Mouse (Mus musculus): Measurements from ENCODE around the gene Aldh3a2. TPM values are rescaled to one million over a fixed set of nuclear protein-coding genes. Genes with fewer than 3 reads are reported as not detected.

The Aldh3a2 gene
- total and polyA plus RNA-seq, 3 experiments, result 11.0 to 15.0 TPM; not detected in 1

DNA sequence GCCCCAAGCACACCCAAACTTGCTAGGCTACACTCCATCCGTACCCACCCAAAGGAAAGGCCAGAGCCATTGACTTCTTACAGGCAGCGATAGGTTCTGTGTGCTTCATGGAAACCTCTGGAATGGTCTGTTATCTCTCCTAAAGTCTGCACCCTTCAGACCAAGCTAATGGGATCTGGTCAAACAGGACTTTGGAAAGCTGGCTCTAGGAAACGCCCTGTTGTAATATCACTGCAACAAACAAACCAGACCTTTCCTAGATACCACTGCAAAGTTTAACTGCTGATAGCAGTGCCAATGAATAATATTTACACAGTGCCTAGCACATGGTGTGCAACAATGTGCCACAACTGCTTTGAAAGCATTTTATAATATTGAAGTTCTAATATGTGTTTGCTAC, 31.2 kb downstream of the Aldh3a2 start:
- Histone ChIP-seq H3K9me3 (replicated peaks; ENCODE audit: insufficient read depth, low read length) (no peaks in the 10 kb centered on the region), H3K27me3 (ENCODE audit: control insufficient read depth in 1 of 2, insufficient read depth in 2 of 2, low read length in 2 of 2) (peaks cover 3 to 6% of the 10 kb centered on the region in 2 experiments), H3K27ac (ENCODE audit: control insufficient read depth, low read depth, low read length) (no peak overlapping the region), H3K79me2 (ENCODE audit: control insufficient read depth, insufficient read depth, low read length, poor library complexity) (no peaks in the 10 kb centered on the region), H3K36me3 (ENCODE audit: control insufficient read depth in 1 of 2, insufficient read depth in 2 of 2, low read length in 2 of 2) (peaks cover 0 to 5% of the 10 kb centered on the region in 2 experiments; a peak in 1 of 4 replicates), H3K9ac (ENCODE audit: control insufficient read depth, low read depth, low read length, poor library complexity, severe bottlenecking) (no peak overlapping the region), H3K4me3 (ENCODE audit: control insufficient read depth in 1 of 2, insufficient read depth in 1 of 2, low read depth in 2 of 2, low read length in 2 of 2) (no peak overlapping the region), H3K4me1 (ENCODE audit: control insufficient read depth in 1 of 2, insufficient read depth in 2 of 2, low read length in 2 of 2) (peaks cover 0 to 3% of the 10 kb centered on the region in 2 experiments; a peak in 2 of 4 replicates)
- TF ChIP-seq MEF2A (IDR thresholded peaks at IDR 0.05; ENCODE audit: extremely low read depth, insufficient replicate concordance, low read depth, low read length, poor library complexity, severe bottlenecking) (no peak), UBTF (IDR thresholded peaks at IDR 0.05; ENCODE audit: borderline replicate concordance, insufficient read depth, low read depth, low read length) (no peak)
- no peak for DNase-seq (ENCODE audit: low read depth, low spot score)

DNA sequence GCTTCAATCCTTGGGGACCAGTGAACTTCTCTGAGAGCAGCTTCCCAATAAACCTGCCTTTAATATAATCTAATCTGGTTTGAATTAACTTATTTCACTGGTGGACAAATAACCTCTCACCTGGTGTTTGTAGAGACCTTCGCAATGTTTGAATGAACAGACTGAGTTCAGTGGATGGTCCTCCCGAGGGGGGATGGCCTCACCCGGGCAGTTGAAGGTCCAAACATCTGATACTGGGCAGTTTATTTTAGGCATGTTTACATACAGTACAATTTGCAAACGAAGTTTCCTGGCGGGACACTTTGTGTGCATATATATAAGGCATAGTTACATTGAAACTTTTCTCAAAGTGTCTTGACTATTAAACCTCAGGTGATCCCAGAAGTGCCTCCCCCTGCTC, 33.1 kb downstream of the Aldh3a2 start:
- Histone ChIP-seq H3K36me3 (ENCODE audit: control insufficient read depth in 1 of 2, insufficient read depth in 2 of 2, low read length in 2 of 2) (peaks cover 0 to 6% of the 10 kb centered on the region in 2 experiments; a peak in 1 of 4 replicates), H3K9ac (ENCODE audit: control insufficient read depth, low read depth, low read length, poor library complexity, severe bottlenecking) (no peak overlapping the region), H3K4me3 (ENCODE audit: control insufficient read depth in 1 of 2, insufficient read depth in 1 of 2, low read depth in 2 of 2, low read length in 2 of 2) (no peak overlapping the region), H3K27ac (ENCODE audit: control insufficient read depth, low read depth, low read length) (no peak overlapping the region), H3K4me1 (ENCODE audit: control insufficient read depth in 1 of 2, insufficient read depth in 2 of 2, low read length in 2 of 2) (peaks cover 0 to 5% of the 10 kb centered on the region in 2 experiments; a peak in 2 of 4 replicates), H3K79me2 (ENCODE audit: control insufficient read depth, insufficient read depth, low read length, poor library complexity) (no peaks in the 10 kb centered on the region), H3K9me3 (replicated peaks; ENCODE audit: insufficient read depth, low read length) (no peaks in the 10 kb centered on the region), H3K27me3 (ENCODE audit: control insufficient read depth in 1 of 2, insufficient read depth in 2 of 2, low read length in 2 of 2) (peaks cover 3 to 6% of the 10 kb centered on the region in 2 experiments)
- TF ChIP-seq MYC (IDR thresholded peaks at IDR 0.05; ENCODE audit: low read depth, low read length) (no peak), ZC3H11A (IDR thresholded peaks at IDR 0.05; ENCODE audit: low read depth, low read length) (no peak), HCFC1 (IDR thresholded peaks at IDR 0.05; ENCODE audit: low read depth, low read length) (no peak), UBTF (IDR thresholded peaks at IDR 0.05; ENCODE audit: borderline replicate concordance, insufficient read depth, low read depth, low read length) (no peak), GATA1 (IDR thresholded peaks at IDR 0.05; ENCODE audit: low read depth, low read length) (no peak), RAD21 (IDR thresholded peaks at IDR 0.05; ENCODE audit: low read depth, low read length) (no peak), MAFK (IDR thresholded peaks at IDR 0.05; ENCODE audit: borderline replicate concordance, low read depth, low read length) (no peak), POLR2A (IDR thresholded peaks at IDR 0.05; ENCODE audit: control insufficient read depth in 1 of 2, insufficient read depth in 1 of 2, low read depth in 1 of 2, low read length in 2 of 2, poor library complexity in 1 of 2) (no peak), EP300 (IDR thresholded peaks at IDR 0.05; ENCODE audit: low read depth in 1 of 2, low read length in 2 of 2) (no peak), CHD1 (IDR thresholded peaks at IDR 0.05; ENCODE audit: low read depth, low read length) (no peak), NELFE (IDR thresholded peaks at IDR 0.05; ENCODE audit: low read depth, low read length) (no peak), BHLHE40 (IDR thresholded peaks at IDR 0.05; ENCODE audit: borderline replicate concordance, low read depth, low read length) (no peak)
- no peak for DNase-seq (ENCODE audit: low read depth, low spot score)

DNA sequence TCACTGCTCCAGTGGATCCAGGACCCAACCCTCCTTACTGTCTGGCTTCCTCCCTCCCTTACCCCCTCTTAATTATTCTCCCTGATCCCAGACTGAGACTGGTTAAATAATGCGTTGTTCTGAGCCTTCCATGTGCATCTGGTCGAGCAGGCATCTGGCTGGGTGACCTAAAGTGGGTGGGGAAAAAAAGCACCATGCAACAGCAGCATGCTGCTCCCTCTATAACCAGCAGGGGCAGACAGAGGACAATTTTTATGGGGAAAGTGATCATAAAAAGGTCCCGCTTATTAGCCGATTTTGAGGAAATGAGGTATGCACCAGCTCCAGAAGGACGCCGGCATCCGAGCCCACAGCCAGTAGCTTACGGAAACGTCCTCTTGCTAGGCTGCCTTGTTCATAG, 35.9 kb downstream of the Aldh3a2 start:
- peak overlapping the region; percentile 2 to 52 for H3K4me3 ChIP-seq (ENCODE audit: control insufficient read depth in 1 of 2, insufficient read depth in 1 of 2, low read depth in 2 of 2, low read length in 2 of 2)
- peaks cover 2 to 5% of the 10 kb centered on the region in 2 experiments; a peak in 2 of 4 replicates for H3K4me1 ChIP-seq (ENCODE audit: control insufficient read depth in 1 of 2, insufficient read depth in 2 of 2, low read length in 2 of 2)
- H3K36me3 ChIP-seq (ENCODE audit: control insufficient read depth in 1 of 2, insufficient read depth in 2 of 2, low read length in 2 of 2), result peaks cover 0 to 6% of the 10 kb centered on the region in 2 experiments; a peak in 1 of 4 replicates
- no peak overlapping the region for H3K27ac ChIP-seq (ENCODE audit: control insufficient read depth, low read depth, low read length)
- H3K9me3 ChIP-seq (replicated peaks; ENCODE audit: insufficient read depth, low read length), result no peaks in the 10 kb centered on the region
- H3K27me3 ChIP-seq (ENCODE audit: control insufficient read depth in 1 of 2, insufficient read depth in 2 of 2, low read length in 2 of 2), result peaks cover 3 to 6% of the 10 kb centered on the region in 2 experiments
- DNase-seq (ENCODE audit: low read depth, low spot score), result peak; percentile 91
- no peaks in the 10 kb centered on the region for H3K79me2 ChIP-seq (ENCODE audit: control insufficient read depth, insufficient read depth, low read length, poor library complexity)
- peak overlapping the region; percentile 12; the same call in 1 of the 2 replicates for H3K9ac ChIP-seq (ENCODE audit: control insufficient read depth, low read depth, low read length, poor library complexity, severe bottlenecking)
- peak; percentile 97 for TF ChIP-seq SMC3 (IDR thresholded peaks at IDR 0.05; ENCODE audit: low read depth, low read length)
- TF ChIP-seq MXI1 (IDR thresholded peaks at IDR 0.05; ENCODE audit: low read depth, low read length), result peak; percentile 57
- no peak for TF ChIP-seq BHLHE40 (IDR thresholded peaks at IDR 0.05; ENCODE audit: borderline replicate concordance, low read depth, low read length)
- TF ChIP-seq ZC3H11A (IDR thresholded peaks at IDR 0.05; ENCODE audit: low read depth, low read length), result peak; percentile 96
- peak; percentile 100 for TF ChIP-seq RAD21 (IDR thresholded peaks at IDR 0.05; ENCODE audit: low read depth, low read length)
- TF ChIP-seq USF2 (IDR thresholded peaks at IDR 0.05; ENCODE audit: borderline replicate concordance in 1 of 2, insufficient read depth in 1 of 2, low read depth in 1 of 2, low read length in 2 of 2), result no peak
- no peak for TF ChIP-seq ETS1 (IDR thresholded peaks at IDR 0.05; ENCODE audit: low read depth, low read length)
- TF ChIP-seq TBP (IDR thresholded peaks at IDR 0.05; ENCODE audit: low read depth, low read length), result peak; percentile 64; the same call in 1 of the 2 replicates
- 0 out of 2 replicates have a peak, but pooled peaks have one; percentile 4 for TF ChIP-seq ELF1 (IDR thresholded peaks at IDR 0.05; ENCODE audit: low read depth, low read length)
- TF ChIP-seq ZNF384 (IDR thresholded peaks at IDR 0.05; ENCODE audit: low read depth, low read length), result peak; percentile 54
- peak; percentile 87 for TF ChIP-seq MYC (IDR thresholded peaks at IDR 0.05; ENCODE audit: low read depth, low read length)
- 0 out of 2 replicates have a peak, but pooled peaks have one; percentile 12 for TF ChIP-seq MAZ (IDR thresholded peaks at IDR 0.05; ENCODE audit: low read depth, low read length)
- TF ChIP-seq GATA1 (IDR thresholded peaks at IDR 0.05; ENCODE audit: low read depth, low read length), result 0 out of 2 replicates have a peak, but pooled peaks have one; percentile 8
- TF ChIP-seq USF1 (IDR thresholded peaks at IDR 0.05; ENCODE audit: low read depth, low read length), result no peak
- TF ChIP-seq KAT2A (conservative IDR thresholded peaks at IDR 0.05; ENCODE audit: low read depth, low read length), result no peak
- peak; percentile 80 for TF ChIP-seq MAX (IDR thresholded peaks at IDR 0.05; ENCODE audit: low read length)

Measured in MEL (cell line).